8 mouse cellular contexts compared by ENCODE assay signal in genomic region chrX:12155068-12155840, GRCm38 (mm10). TPM values are rescaled to one million over a fixed set of nuclear protein-coding genes. Genes with fewer than 3 reads are reported as not detected.
A peak's percentile ranks its signal among the peaks of the same experiment; 100 is the strongest.
DNase-seq lines count a peak whose midpoint lies in the region; ATAC-seq and TF ChIP-seq lines count a peak whose summit lies in the region.

No protein-coding gene starts in this region.

- no peaks in the 10 kb centered on the region for H3K36me3 ChIP-seq in kidney, adult 2 months (ENCODE audit: control insufficient read depth, insufficient read depth, low read length)
- H3K36me3 ChIP-seq in hindbrain, embryonic 14.5 days (replicated peaks; ENCODE audit: control insufficient read depth, insufficient read depth) = no peaks in the 10 kb centered on the region
- no peaks in the 10 kb centered on the region for H3K36me3 ChIP-seq in midbrain, embryonic 14.5 days (ENCODE audit: control insufficient read depth, insufficient read depth, low read length)

- H3K27ac ChIP-seq in kidney, adult 2 months (ENCODE audit: insufficient read depth, low read depth, low read length) = no peak overlapping the region
- H3K27ac ChIP-seq in brown adipose tissue, adult 24 weeks (replicated peaks; ENCODE audit: low read depth, low read length) = no peak overlapping the region
- no peak overlapping the region for H3K27ac ChIP-seq in hindbrain, embryonic 14.5 days
- H3K27ac ChIP-seq in midbrain, embryonic 14.5 days (replicated peaks; ENCODE audit: low read depth, low read length) = no peak overlapping the region

- no peak for ATAC-seq in hindbrain, embryonic 14.5 days (ENCODE audit: low FRiP score)
- no peak for ATAC-seq in midbrain, embryonic 14.5 days (ENCODE audit: low FRiP score, low TSS enrichment)
- no peak for ATAC-seq in CD4-positive, CD25-positive, alpha-beta regulatory T cell, adult 4 months

- peaks cover 5% of the 10 kb centered on the region; the same call in 1 of the 2 replicates for H3K4me1 ChIP-seq in kidney, adult 2 months (ENCODE audit: control insufficient read depth, insufficient read depth, low read length)
- peaks cover 2% of the 10 kb centered on the region; the same call in 1 of the 2 replicates for H3K4me1 ChIP-seq in brown adipose tissue, adult 24 weeks (ENCODE audit: control insufficient read depth, insufficient read depth, insufficient read length, low read length)
- peaks cover 10% of the 10 kb centered on the region for H3K4me1 ChIP-seq in hindbrain, embryonic 14.5 days (replicated peaks; ENCODE audit: control insufficient read depth, insufficient read depth, low read length)
- peaks cover 14% of the 10 kb centered on the region; the same call in 1 of the 2 replicates for H3K4me1 ChIP-seq in midbrain, embryonic 14.5 days (ENCODE audit: control insufficient read depth, insufficient read depth, low read length)

- TF ChIP-seq POLR2A in kidney, adult 2 months (IDR thresholded peaks at IDR 0.05; ENCODE audit: low read depth, low read length) = no peak

- peak overlapping the region; percentile 43 for H3K4me3 ChIP-seq in kidney, adult 2 months (ENCODE audit: insufficient read depth, low read depth, low read length)
- peak overlapping the region; percentile 51 for H3K4me3 ChIP-seq in brown adipose tissue, adult 24 weeks (ENCODE audit: insufficient read depth, low read depth, low read length)
- H3K4me3 ChIP-seq in hindbrain, embryonic 14.5 days (replicated peaks; ENCODE audit: low read length) = peak overlapping the region; percentile 8; the same call in 1 of the 2 replicates
- 0 out of 2 replicates have a peak overlapping the region, but pooled peaks have one; percentile 3 for H3K4me3 ChIP-seq in midbrain, embryonic 14.5 days (replicated peaks; ENCODE audit: low read depth, low read length)

- H3K9ac ChIP-seq in hindbrain, embryonic 14.5 days = peak overlapping the region; percentile 45
- H3K9ac ChIP-seq in midbrain, embryonic 14.5 days (replicated peaks; ENCODE audit: low read length) = no peak overlapping the region

- no peaks in the 10 kb centered on the region for H3K27me3 ChIP-seq in kidney, adult 2 months (replicated peaks; ENCODE audit: control insufficient read depth, insufficient read depth, low read length)
- H3K27me3 ChIP-seq in hindbrain, embryonic 14.5 days (ENCODE audit: control insufficient read depth, insufficient read depth, low read length) = peaks cover 94% of the 10 kb centered on the region
- H3K27me3 ChIP-seq in midbrain, embryonic 14.5 days (ENCODE audit: control insufficient read depth, insufficient read depth, low read length) = peaks cover 17% of the 10 kb centered on the region

- H3K9me3 ChIP-seq in hindbrain, embryonic 14.5 days (ENCODE audit: control insufficient read depth, low read length) = no peaks in the 10 kb centered on the region
- H3K9me3 ChIP-seq in midbrain, embryonic 14.5 days (ENCODE audit: control insufficient read depth, low read length) = no peaks in the 10 kb centered on the region

- H3K4me2 ChIP-seq in hindbrain, embryonic 14.5 days (replicated peaks) = peak overlapping the region; percentile 47
- peak overlapping the region; percentile 41 for H3K4me2 ChIP-seq in midbrain, embryonic 14.5 days (ENCODE audit: low read length)

- 43% methylated on average over 29 of the region's 30 CpGs for WGBS in kidney, adult 2 months
- WGBS in hindbrain, embryonic 14.5 days = 19% methylated on average over 25 of the region's 30 CpGs
- WGBS in midbrain, embryonic 14.5 days = 14% methylated on average over 30 of the region's 30 CpGs

- TF ChIP-seq CTCF in kidney, adult 2 months (conservative IDR thresholded peaks at IDR 0.05; ENCODE audit: insufficient read depth, insufficient read length, low read depth, low read length) = no peak

- no peak for DNase-seq in kidney, adult 2 months
- DNase-seq in kidney, adult 8-10 months = no peak
- DNase-seq in hindbrain, embryonic 14.5 days (ENCODE audit: low spot score) = no peak
- no peak for DNase-seq in midbrain, embryonic 14.5 days
- no peak for DNase-seq in adrenal gland, adult 8-10 months
- no peak for DNase-seq in spleen, adult 18-20 months

RNA-seq across cellular contexts. Expression of gene Bcor, which starts 4.9 kb away (rescaled TPM):
- 5.7 and 6.4 TPM in 2 replicates for polyA plus RNA-seq in kidney, adult 2 months (2012; rRNA removed)
- 6.7 and 7.2 TPM in 2 replicates for polyA plus RNA-seq in brown adipose tissue, adult 24 weeks (2012; ENCODE audit: insufficient read depth, insufficient read length, missing spikeins)
- polyA plus RNA-seq in hindbrain, embryonic 14.5 days (2014; fragmentation: Nextera tagmentation; extraction: Ambion mirVana) = 16.1 and 17.5 TPM in 2 replicates
- polyA plus RNA-seq in midbrain, embryonic 14.5 days (2014; fragmentation: Nextera tagmentation; extraction: Ambion mirVana) = 20.8 and 26.6 TPM in 2 replicates
- total RNA-seq in adrenal gland, adult 8-10 months (2022) = 10 to 100 TPM; 15.7 to 26.8 (median 19.2) TPM
- 10 to 100 TPM; 24.2 to 26.1 TPM for polyA plus RNA-seq in CD4-positive, CD25-positive, alpha-beta regulatory T cell, adult 4 months (2017; shearing (Covaris generic))
